Mouse (Mus musculus) megakaryocyte-erythroid progenitor cell, adult 5 weeks (primary cell): ENCODE results near the gene Olfr433. TPM values are rescaled to one million over a fixed set of nuclear protein-coding genes. Genes with fewer than 3 reads are reported as not detected.

ENCODE experiments used
- polyA plus RNA-seq: library from polyadenylated mRNA; stranded (reverse); fragments of >175 nt; gene quantifications from 2 replicates; pipeline ENCODE4 v1.2.3, GENCODE M21; 2012

The Olfr433 gene
- polyA plus RNA-seq = not detected in 2 replicates

GRCm38 (mm10) chr1:174040523-174041177 lies at the start of gene Olfr433:
Gene Olfr433 (plus strand): TSS chr1:174040705.

GRCm38 (mm10) chr1:174031698-174032097 lies 8.8 kb upstream of the Olfr433 start, which contains the start of gene Ifi205:
Gene Ifi205 (minus strand): TSS chr1:174031810.

GRCm38 (mm10) chr1:174048893-174049292 lies 8.4 kb downstream of the Olfr433 start, which contains the start of gene Olfr432:
Gene Olfr432 (plus strand): TSS chr1:174049205.

GRCm38 (mm10) chr1:174066305-174066704 lies 25.8 kb downstream of the Olfr433 start, which contains the start of gene Olfr430:
Gene Olfr430 (plus strand): TSS chr1:174066605.

GRCm38 (mm10) chr1:174084031-174084430 lies 43.5 kb downstream of the Olfr433 start, which contains the start of gene Olfr429:
Gene Olfr429 (plus strand): TSS chr1:174084331.

Other genes starting within 250 kb of the Olfr433 start
- 1.6 and 3.6 TPM in 2 replicates for gene Ifi211, start 127.7 kb upstream of the Olfr433 start, polyA plus RNA-seq
- gene Mndal, start 98.2 kb upstream of the Olfr433 start, polyA plus RNA-seq = 22.6 and 23.7 TPM in 2 replicates
- gene Ifi203, start 98.0 kb upstream of the Olfr433 start, polyA plus RNA-seq = 3.7 and 4.4 TPM in 2 replicates
- gene Ifi202b, start 58.0 kb upstream of the Olfr433 start, polyA plus RNA-seq = not detected in 2 replicates
- gene Ifi205, start 8.9 kb upstream of the Olfr433 start, polyA plus RNA-seq = 0.77 and 1.0 TPM in 2 replicates
- gene Olfr432, start 8.5 kb downstream of the Olfr433 start, polyA plus RNA-seq = not detected in 2 replicates
- not detected in 2 replicates for gene Olfr430, start 25.9 kb downstream of the Olfr433 start, polyA plus RNA-seq
- gene Olfr429, start 43.6 kb downstream of the Olfr433 start, polyA plus RNA-seq = not detected in 2 replicates
- gene Olfr427, start 56.2 kb downstream of the Olfr433 start, polyA plus RNA-seq = 0.10 TPM in 1 of 2 replicates, not detected in the other
- 0.02 TPM in 1 of 2 replicates, not detected in the other for gene Olfr231, start 80.5 kb downstream of the Olfr433 start, polyA plus RNA-seq
- not detected in 2 replicates for gene Olfr424, start 90.8 kb downstream of the Olfr433 start, polyA plus RNA-seq
- gene Olfr420, start 114.9 kb downstream of the Olfr433 start, polyA plus RNA-seq = not detected in 2 replicates
- 0.28 and 0.40 TPM in 2 replicates for gene Spta1, start 132.1 kb downstream of the Olfr433 start, polyA plus RNA-seq
- gene Olfr419, start 211.4 kb downstream of the Olfr433 start, polyA plus RNA-seq = not detected in 2 replicates